14 mouse cellular contexts compared by ENCODE assay signal in the genomic region with DNA sequence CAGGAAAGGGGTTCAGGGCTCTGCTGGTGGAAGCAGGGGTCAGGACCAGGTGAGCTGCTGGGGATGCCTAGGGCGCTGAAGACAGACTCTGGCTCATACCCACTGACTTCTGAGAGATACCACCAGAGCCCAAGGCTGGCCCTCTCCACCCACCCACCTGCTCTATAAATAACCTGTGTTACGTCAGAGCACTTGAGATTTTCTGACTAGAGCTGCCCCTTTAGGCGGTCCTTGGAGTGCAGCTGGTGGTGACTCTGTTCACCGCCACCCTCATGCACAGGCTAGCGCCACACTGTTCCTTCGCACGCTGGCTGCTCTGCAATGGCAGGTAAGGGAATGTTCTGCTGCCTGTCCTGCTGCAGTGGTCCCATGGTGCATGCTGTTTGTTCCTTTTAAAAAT. TPM values are rescaled to one million over a fixed set of nuclear protein-coding genes. Genes with fewer than 3 reads are reported as not detected.
A peak's percentile ranks its signal among the peaks of the same experiment; 100 is the strongest.
DNase-seq lines count a peak whose midpoint lies in the region; ATAC-seq and TF ChIP-seq lines count a peak whose summit lies in the region.
"Had no signal": no experiment of that assay in that cellular context is flagged by ENCODE, and none has a peak within 500 bp of the region (broad histone marks: within the 10 kb centered on the region; RNA-seq: fewer than 3 reads in every experiment).

No protein-coding gene starts in this region.

- WGBS in kidney, embryonic 15.5 days, result 90% methylated on average over 7 of the region's 7 CpGs

- no peak for ATAC-seq in kidney, embryonic 15.5 days (replicated peaks; ENCODE audit: low FRiP score)
- ATAC-seq in megakaryocyte-erythroid progenitor cell, adult 5-6 weeks (replicated peaks; ENCODE audit: low FRiP score, low TSS enrichment, poor library complexity, severe bottlenecking), result no peak
- ATAC-seq: intestine, embryonic 16.5 days had no signal

- intact Hi-C loops in heart, postnatal 10 days (cut with DNase I), result loop anchor here (5.0 kb wide), 1 partner anchor 33 kb away; no protein-coding TSS in a partner anchor

- no peak overlapping the region for H3K4me3 ChIP-seq in kidney, embryonic 15.5 days (replicated peaks)
- peak overlapping the region in 2 of 3 experiments; percentile 41 to 45 for H3K4me3 ChIP-seq in CH12.LX (replicated peaks in 1 of 3; ENCODE audit: low read depth in 2 of 3, low read length in 2 of 3, poor library complexity in 1 of 3)

- no peaks in the 10 kb centered on the region for H3K9me3 ChIP-seq in kidney, embryonic 15.5 days (replicated peaks)
- H3K9me3 ChIP-seq in CH12.LX (replicated peaks; ENCODE audit: low read length), result no peaks in the 10 kb centered on the region

- H3K27ac ChIP-seq in kidney, embryonic 15.5 days, result no peak overlapping the region
- H3K27ac ChIP-seq in CH12.LX (ENCODE audit: insufficient read depth, low read depth), result peak overlapping the region; percentile 37

- H3K9ac ChIP-seq in kidney, embryonic 15.5 days, result no peak overlapping the region
- no peak overlapping the region; the same call in 1 of the 2 replicates for H3K9ac ChIP-seq in CH12.LX (ENCODE audit: insufficient read depth, low read depth)

- no peak for TF ChIP-seq RAD21 in CH12.LX (IDR thresholded peaks at IDR 0.05; ENCODE audit: low read depth, low read length)

- TF ChIP-seq CTCF in CH12.LX (conservative IDR thresholded peaks at IDR 0.05 in 1 of 2, IDR thresholded peaks at IDR 0.05 in 1 of 2; ENCODE audit: low read depth in 2 of 2, low read length in 2 of 2), result peak in 1 of 2 experiments; percentile 13; a peak in 1 of 4 replicates

- peaks cover 13% of the 10 kb centered on the region for H3K79me2 ChIP-seq in CH12.LX (replicated peaks; ENCODE audit: control insufficient read depth, extremely low read depth, insufficient read depth, poor library complexity, severe bottlenecking)

- dilution Hi-C loops in CH12.LX (cut with MboI; ENCODE audit: extremely low pct_ligation_motif_present, extremely low pct_unique_long_range_greater_than_20kb, low sequenced_read_pairs), result no loop called here

- peaks cover 25% of the 10 kb centered on the region for H3K4me1 ChIP-seq in kidney, embryonic 15.5 days
- peaks cover 12 to 53% of the 10 kb centered on the region in 2 experiments; a peak in 3 of 4 replicates for H3K4me1 ChIP-seq in CH12.LX (ENCODE audit: control insufficient read depth in 1 of 2, insufficient read depth in 2 of 2)

- H3K36me3 ChIP-seq in kidney, embryonic 15.5 days, result peaks cover 35% of the 10 kb centered on the region
- H3K36me3 ChIP-seq in CH12.LX (replicated peaks in 1 of 2; ENCODE audit: control insufficient read depth in 1 of 2, insufficient read depth in 1 of 2, low read length in 1 of 2), result peaks cover 19 to 40% of the 10 kb centered on the region in 2 experiments

- no peak overlapping the region for H3K4me2 ChIP-seq in kidney, embryonic 15.5 days
- peak overlapping the region; percentile 63 for H3K4me2 ChIP-seq in CH12.LX (ENCODE audit: insufficient read depth, low read depth, poor library complexity, severe bottlenecking)

- no peak for TF ChIP-seq POLR2A in CH12.LX (IDR thresholded peaks at IDR 0.05; ENCODE audit: low read depth, low read length)

- in situ Hi-C loops in CH12.LX (cut with MboI; ENCODE audit: low pct_ligation_motif_present, low pct_unique_long_range_greater_than_20kb, low sequenced_read_pairs), result loop anchor here (5.0 kb wide), 1 partner anchor 38 kb away; a partner anchor contains a TSS

- H3K27me3 ChIP-seq in kidney, embryonic 15.5 days, result no peaks in the 10 kb centered on the region
- H3K27me3 ChIP-seq in CH12.LX (replicated peaks), result no peaks in the 10 kb centered on the region

- peak; percentile 8 for DNase-seq in kidney, postnatal 10 days
- peak; percentile 54 for DNase-seq in A20 (ENCODE audit: low read depth, low spot score)
- peak; percentile 73 for DNase-seq in CH12.LX (ENCODE audit: extremely low read depth)
- peak; percentile 51 to 54 for DNase-seq in heart, postnatal 10 days
- DNase-seq in ovary, postnatal 36 days (ENCODE audit: low spot score), result no peak
- DNase-seq: adrenal gland, postnatal 36 days; cerebellum, adult 11-12 months; midbrain, embryonic 14.5 days; spleen, adult 18-20 months had no signal

- no peak for TF ChIP-seq EP300 in CH12.LX (IDR thresholded peaks at IDR 0.05; ENCODE audit: low read length)

TF ChIP-seq in CH12.LX, 34 proteins besides CTCF, POLR2A, EP300 and RAD21:
- TF ChIP-seq MXI1 (IDR thresholded peaks at IDR 0.05; ENCODE audit: low read depth, low read length), result peak; percentile 42; the same call in 1 of the 2 replicates
- no peak for TF ChIP-seq SMC3 (IDR thresholded peaks at IDR 0.05; ENCODE audit: low read depth, low read length)
- TF ChIP-seq ETS1 (conservative IDR thresholded peaks at IDR 0.05; ENCODE audit: low read depth, low read length), result peak; percentile 48; the same call in 1 of the 2 replicates
- TF ChIP-seq USF2 (conservative IDR thresholded peaks at IDR 0.05; ENCODE audit: low read depth, low read length), result no peak
- no peak for TF ChIP-seq IRF4 (IDR thresholded peaks at IDR 0.05; ENCODE audit: low read depth, low read length)
- 0 out of 2 replicates have a peak, but pooled peaks have one; percentile 9 for TF ChIP-seq TBP (conservative IDR thresholded peaks at IDR 0.05; ENCODE audit: low read depth, low read length)
- peak; percentile 38; the same call in 1 of the 2 replicates for TF ChIP-seq SIN3A (IDR thresholded peaks at IDR 0.05; ENCODE audit: low read length)
- peak; percentile 95 for TF ChIP-seq MEF2A (IDR thresholded peaks at IDR 0.05; ENCODE audit: borderline replicate concordance, low read depth, low read length)

RNA-seq across cellular contexts. Expression of a gene that starts 1.9 kb away (rescaled TPM):
- 71.8 and 76.3 TPM in 2 replicates for polyA plus RNA-seq in kidney, embryonic 15.5 days (2015; fragmentation: Nextera tagmentation; extraction: Ambion mirVana)
- total RNA-seq in CH12.LX (2012; rRNA removed), result 54.2 and 65.0 TPM in 2 replicates
- total RNA-seq in CH12.LX (2014; rRNA removed), result 68.2 and 73.6 TPM in 2 replicates
- polyA plus RNA-seq in CH12.LX (2012; ENCODE audit: insufficient read length, low read depth), result 42.3 and 48.5 TPM in 2 replicates
- 100 to 1,000 TPM in 1 of 2 experiments, 10 to 100 TPM in 1; 88.3 to 103 TPM for total RNA-seq in heart, postnatal 10 days (2021)
- total RNA-seq in megakaryocyte-erythroid progenitor cell, adult 5-6 weeks (2014; fragmentation: Nextera tagmentation), result 40.0 and 40.9 TPM in 2 replicates
- 12.2 and 18.0 TPM in 2 replicates for total RNA-seq in megakaryocyte-erythroid progenitor cell, adult 5-6 weeks (2017)

RNA-seq across cellular contexts. Expression of a gene that starts 34.6 kb away (rescaled TPM):
- polyA plus RNA-seq in kidney, embryonic 15.5 days (2015; fragmentation: Nextera tagmentation; extraction: Ambion mirVana), result 0.17 and 0.29 TPM in 2 replicates
- total RNA-seq in CH12.LX (2012; rRNA removed) (194 and 232 TPM in 2 replicates), CH12.LX (2014; rRNA removed) (60.1 and 61.0 TPM in 2 replicates)
- polyA plus RNA-seq in CH12.LX (2012; ENCODE audit: insufficient read length, low read depth), result 130 and 168 TPM in 2 replicates
- under 1 TPM; 0.38 to 0.45 TPM for total RNA-seq in heart, postnatal 10 days (2021)
- total RNA-seq in megakaryocyte-erythroid progenitor cell, adult 5-6 weeks (2014; fragmentation: Nextera tagmentation), result 0.46 and 0.92 TPM in 2 replicates
- not detected in 2 replicates for total RNA-seq in megakaryocyte-erythroid progenitor cell, adult 5-6 weeks (2017)
- total RNA-seq: left cerebral cortex, adult 18-20 months had no signal
- polyA plus RNA-seq: liver, embryonic 16.5 days had no signal

RNA-seq across cellular contexts. Expression of a gene that starts 34.8 kb away (rescaled TPM):
- 45.0 and 47.8 TPM in 2 replicates for polyA plus RNA-seq in kidney, embryonic 15.5 days (2015; fragmentation: Nextera tagmentation; extraction: Ambion mirVana)
- 56.4 and 63.9 TPM in 2 replicates for total RNA-seq in CH12.LX (2012; rRNA removed)
- 22.2 and 28.7 TPM in 2 replicates for total RNA-seq in CH12.LX (2014; rRNA removed)
- 44.0 and 45.8 TPM in 2 replicates for polyA plus RNA-seq in CH12.LX (2012; ENCODE audit: insufficient read length, low read depth)
- 10 to 100 TPM; 30.3 TPM for total RNA-seq in heart, postnatal 10 days (2021)
- 50.6 and 63.7 TPM in 2 replicates for total RNA-seq in megakaryocyte-erythroid progenitor cell, adult 5-6 weeks (2014; fragmentation: Nextera tagmentation)
- total RNA-seq in megakaryocyte-erythroid progenitor cell, adult 5-6 weeks (2017), result 28.6 and 44.9 TPM in 2 replicates

RNA-seq across cellular contexts. Expression of a gene that starts 35.1 kb away (rescaled TPM):
- polyA plus RNA-seq in kidney, embryonic 15.5 days (2015; fragmentation: Nextera tagmentation; extraction: Ambion mirVana), result 18.3 and 22.7 TPM in 2 replicates
- total RNA-seq in CH12.LX (2012; rRNA removed), result 13.8 and 17.2 TPM in 2 replicates
- total RNA-seq in CH12.LX (2014; rRNA removed), result 10.5 and 13.4 TPM in 2 replicates
- 9.5 and 12.3 TPM in 2 replicates for polyA plus RNA-seq in CH12.LX (2012; ENCODE audit: insufficient read length, low read depth)
- total RNA-seq in heart, postnatal 10 days (2021), result 10 to 100 TPM; 20.7 to 22.4 TPM
- 5.6 and 10.7 TPM in 2 replicates for total RNA-seq in megakaryocyte-erythroid progenitor cell, adult 5-6 weeks (2014; fragmentation: Nextera tagmentation)
- total RNA-seq in megakaryocyte-erythroid progenitor cell, adult 5-6 weeks (2017), result 9.1 and 18.3 TPM in 2 replicates

RNA-seq across cellular contexts. Expression of a gene that starts 38.0 kb away (rescaled TPM):
- polyA plus RNA-seq in kidney, embryonic 15.5 days (2015; fragmentation: Nextera tagmentation; extraction: Ambion mirVana), result 4.8 and 5.1 TPM in 2 replicates
- total RNA-seq in CH12.LX (2012; rRNA removed) (2.5 and 3.0 TPM in 2 replicates), CH12.LX (2014; rRNA removed) (0.63 and 0.80 TPM in 2 replicates)
- 2.9 and 3.4 TPM in 2 replicates for polyA plus RNA-seq in CH12.LX (2012; ENCODE audit: insufficient read length, low read depth)
- 10 to 100 TPM; 43.0 to 48.6 TPM for total RNA-seq in heart, postnatal 10 days (2021)
- 31.8 and 36.6 TPM in 2 replicates for total RNA-seq in megakaryocyte-erythroid progenitor cell, adult 5-6 weeks (2014; fragmentation: Nextera tagmentation)
- 3.2 and 5.5 TPM in 2 replicates for total RNA-seq in megakaryocyte-erythroid progenitor cell, adult 5-6 weeks (2017)

Comparison
In these comparisons a context has a peak if more than half of its experiments do, and no peak if none do; other contexts are left out.
1. RNA of a gene that starts 34.6 kb away (total RNA-seq): 60.1 to 232 TPM in CH12.LX; 0.46 to 0.92 TPM in megakaryocyte-erythroid progenitor cell, adult 5-6 weeks and 0.38 to 0.45 TPM in heart, postnatal 10 days; every median in the first group is over 10 times any median in the second.